Mouse (Mus musculus) layer of hippocampus, adult 6 months (tissue): ENCODE measurements around the gene Mesp1. TPM values are rescaled to one million over a fixed set of nuclear protein-coding genes. Genes with fewer than 3 reads are reported as not detected.

Source experiments
- long read RNA-seq, 2 experiments: library from polyadenylated mRNA; unstranded; transcript quantifications; one replicate each; pipeline ENCODE4 v2.0.0; 2019 to 2020
- polyA plus RNA-seq: library from polyadenylated mRNA; unstranded; fragments of <200 nt; fragmentation: Nextera tagmentation; gene quantifications from 2 replicates; pipeline ENCODE4 v1.2.3, GENCODE M21; 2021

Mesp1 gene
- 0.39 and 0.40 TPM in 2 replicates for polyA plus RNA-seq
- long read RNA-seq, experiment 1, result 0 reads
- long read RNA-seq, experiment 2, partial matches to known transcripts, result 0 of 1 reads
- long read RNA-seq, experiment 2, other reads (novel, unspliced or antisense), result 0 of 1 reads

DNA sequence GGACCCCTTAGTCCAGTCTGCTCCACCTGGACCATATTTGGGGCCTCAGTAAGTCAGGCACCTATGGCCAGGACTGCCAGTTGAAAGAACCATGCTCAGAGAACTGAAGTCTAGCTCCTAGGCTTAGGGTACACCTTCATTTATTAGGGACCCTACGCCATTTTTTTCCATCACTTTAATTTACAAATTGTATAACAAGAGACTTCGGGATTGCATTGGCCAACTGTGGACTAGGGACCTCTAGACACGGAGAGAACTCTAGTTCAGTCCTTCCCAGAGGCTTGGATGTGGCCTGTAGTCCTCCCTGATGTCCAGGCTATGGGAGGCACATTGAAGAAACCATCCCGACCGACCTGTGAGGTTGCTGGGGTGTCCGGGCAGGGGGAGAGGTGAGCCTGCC, at the start of gene Mesp1:
Gene Mesp1 (minus strand): TSS at position 101 of the 400 bp plus-strand sequence.

DNA sequence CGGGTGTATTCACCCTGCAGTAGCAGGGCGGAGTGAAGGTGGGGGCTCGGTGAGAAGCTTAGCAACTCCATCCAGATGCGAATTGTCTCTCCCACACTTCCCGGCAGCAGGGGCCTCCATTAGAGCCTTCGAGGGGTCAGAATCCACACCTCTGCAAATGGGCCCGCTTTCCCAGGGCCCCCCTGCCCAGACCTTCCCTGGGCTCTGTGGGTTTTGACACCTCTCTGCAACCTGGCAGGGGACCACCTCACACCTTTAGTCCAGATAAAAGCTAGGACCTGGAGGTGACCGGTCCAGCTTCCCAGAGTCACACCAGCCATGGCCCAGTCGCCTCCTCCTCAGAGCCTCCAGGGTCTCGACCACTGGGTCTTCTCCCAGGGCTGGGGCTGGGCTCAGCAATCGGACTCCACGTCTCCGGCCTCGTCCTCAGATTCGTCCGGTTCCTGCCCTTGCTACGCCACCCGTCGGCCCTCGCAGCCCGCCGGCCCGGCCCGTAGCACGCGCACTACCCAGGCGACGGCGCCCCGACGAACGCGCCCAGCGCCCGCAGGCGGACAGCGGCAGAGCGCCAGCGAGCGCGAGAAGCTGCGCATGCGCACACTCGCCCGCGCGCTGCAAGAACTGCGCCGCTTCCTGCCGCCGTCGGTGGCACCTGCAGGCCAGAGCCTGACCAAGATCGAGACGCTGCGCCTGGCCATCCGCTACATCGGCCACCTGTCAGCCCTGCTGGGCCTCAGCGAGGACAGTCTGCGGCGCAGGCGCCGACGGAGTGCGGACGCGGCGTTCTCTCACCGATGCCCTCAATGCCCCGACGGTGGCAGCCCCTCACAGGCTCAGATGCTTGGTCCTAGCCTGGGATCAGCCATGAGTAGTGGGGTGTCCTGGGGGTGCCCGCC, 17.3 kb upstream of the Mesp1 start, which contains the start of gene Mesp2:
Gene Mesp2 (plus strand): TSS at position 117 of the 896 bp plus-strand sequence.

DNA sequence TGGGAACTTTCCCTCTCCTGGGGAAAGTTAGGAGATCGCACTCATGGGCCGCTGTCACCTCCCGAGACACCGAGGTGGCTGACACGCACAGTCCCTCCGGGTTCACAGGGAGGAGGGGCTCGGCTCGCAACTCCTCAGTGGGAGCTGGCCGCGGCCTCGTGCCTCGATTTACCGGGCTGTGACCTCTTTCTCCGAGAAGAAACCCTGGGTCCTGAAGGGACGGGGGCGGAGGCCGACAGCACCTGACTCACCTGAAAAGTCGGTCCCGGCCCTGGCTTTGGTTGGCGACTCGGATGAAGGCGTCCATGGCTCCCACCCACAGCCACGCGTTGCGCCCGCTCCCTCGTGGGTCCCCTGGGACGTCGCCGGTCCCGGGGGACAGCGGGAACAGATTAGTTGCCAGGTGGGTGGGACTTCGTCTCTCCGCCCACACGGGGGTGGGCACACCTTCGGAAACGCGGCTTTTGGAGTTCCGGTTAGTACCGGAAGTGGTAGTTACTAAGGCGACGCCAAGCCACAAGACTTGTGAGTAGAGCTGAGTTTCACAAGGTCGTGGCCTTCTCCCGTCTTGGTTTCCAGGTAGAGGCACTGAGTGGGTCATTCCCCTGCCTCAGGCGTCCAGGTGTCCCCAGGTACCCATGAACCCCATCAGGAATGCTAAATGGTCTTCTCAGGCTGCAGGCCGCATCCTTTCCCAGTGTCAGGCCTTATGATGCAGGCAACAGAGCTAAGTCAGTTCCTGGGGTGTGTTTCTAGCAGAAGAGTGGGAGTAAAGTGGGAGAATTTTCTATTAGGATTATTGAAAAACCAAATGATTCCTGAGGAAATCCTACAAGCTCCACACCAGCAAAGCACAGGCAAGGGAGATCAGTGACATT, 50.7 kb downstream of the Mesp1 start, which contains the start of the genes Pex11a and Wdr93:
Gene Pex11a (minus strand): TSS at position 473 of the 878 bp plus-strand sequence.
Gene Wdr93 (plus strand): TSS at position 505 of the 878 bp plus-strand sequence.

Other genes starting within 250 kb of the Mesp1 start
- gene Rhcg, start 176.1 kb downstream of the Mesp1 start, polyA plus RNA-seq, result 0.64 and 1.8 TPM in 2 replicates
- 0.05 TPM in 1 of 2 replicates, not detected in the other for gene Ticrr, start 133.6 kb downstream of the Mesp1 start, polyA plus RNA-seq
- gene Kif7, start 78.1 kb downstream of the Mesp1 start, polyA plus RNA-seq, result 0.34 and 0.41 TPM in 2 replicates
- 0.30 and 0.34 TPM in 2 replicates for gene Plin1, start 60.9 kb downstream of the Mesp1 start, polyA plus RNA-seq
- 15.8 and 17.3 TPM in 2 replicates for gene Pex11a, start 50.7 kb downstream of the Mesp1 start, polyA plus RNA-seq
- 0.34 and 0.87 TPM in 2 replicates for gene Wdr93, start 50.6 kb downstream of the Mesp1 start, polyA plus RNA-seq
- gene Mesp2, start 16.9 kb upstream of the Mesp1 start, polyA plus RNA-seq, result 0.19 and 0.69 TPM in 2 replicates
- gene Anpep, start 67.3 kb upstream of the Mesp1 start, polyA plus RNA-seq, result 0.24 and 0.45 TPM in 2 replicates
- gene Ap3s2, start 126.9 kb upstream of the Mesp1 start, polyA plus RNA-seq, result 13.9 and 15.3 TPM in 2 replicates
- 14.9 and 18.4 TPM in 2 replicates for gene Arpin, start 141.6 kb upstream of the Mesp1 start, polyA plus RNA-seq
- gene Zfp710, start 231.0 kb upstream of the Mesp1 start, polyA plus RNA-seq, result 2.8 and 3.7 TPM in 2 replicates